Mouse (Mus musculus) 3134 (cell line): ENCODE results near the gene Tfb1m.
A peak's percentile ranks its signal among the peaks of the same experiment; 100 is the strongest.

Experiments used
- DNase-seq: peaks from one replicate; pipeline ENCODE4 v3.0.0-alpha.2; 2011; ENCODE audit warnings: low spot score; ENCODE audit not compliant: insufficient read length; ENCODE audit errors: extremely low read depth

Tfb1m gene

GRCm38 (mm10) chr17:3557331-3558311 lies at the start of gene Tfb1m:
Gene Tfb1m, minus strand, starts transcription at chr17:3557781.
- peak; percentile 99 for DNase-seq

- no peak for DNase-seq
Observed at GRCm38 (mm10) chr17:3602954-3603672, 45.5 kb upstream of the Tfb1m start.

GRCm38 (mm10) chr17:3598393-3598792 lies 40.8 kb upstream of the Tfb1m start:
- DNase-seq, result no peak

- DNase-seq, result no peak
Observed at GRCm38 (mm10) chr17:3597866-3598265, 40.3 kb upstream of the Tfb1m start.

GRCm38 (mm10) chr17:3597130-3597529 lies 39.5 kb upstream of the Tfb1m start:
- peak; percentile 10 for DNase-seq

GRCm38 (mm10) chr17:3570876-3571275 lies 13.3 kb upstream of the Tfb1m start:
- DNase-seq, result peak; percentile 10

- no peak for DNase-seq
Observed at GRCm38 (mm10) chr17:3562405-3562804, 4.8 kb upstream of the Tfb1m start.

GRCm38 (mm10) chr17:3560534-3560933 lies 3.0 kb upstream of the Tfb1m start:
- no peak for DNase-seq

- DNase-seq, result peak; percentile 8
Observed at GRCm38 (mm10) chr17:3558356-3558870, 832 bp upstream of the Tfb1m start.

- no peak for DNase-seq
Observed at GRCm38 (mm10) chr17:3556251-3556650, 1.3 kb downstream of the Tfb1m start.

GRCm38 (mm10) chr17:3547725-3548124 lies 9.9 kb downstream of the Tfb1m start:
- DNase-seq, result no peak

GRCm38 (mm10) chr17:3541033-3541432 lies 16.5 kb downstream of the Tfb1m start:
- no peak for DNase-seq

- DNase-seq, result no peak
Observed at GRCm38 (mm10) chr17:3540304-3540703, 17.3 kb downstream of the Tfb1m start.

- no peak for DNase-seq
Observed at GRCm38 (mm10) chr17:3533425-3533824, 24.2 kb downstream of the Tfb1m start.

- DNase-seq, result no peak
Observed at GRCm38 (mm10) chr17:3532254-3532653, 25.3 kb downstream of the Tfb1m start, which contains the start of gene Cldn20. Gene Cldn20, plus strand, starts transcription at chr17:3532554.

- DNase-seq, result no peak
Observed at GRCm38 (mm10) chr17:3531641-3532040, 25.9 kb downstream of the Tfb1m start.

- no peak for DNase-seq
Observed at GRCm38 (mm10) chr17:3530549-3530948, 27.0 kb downstream of the Tfb1m start.

- DNase-seq, result no peak
Observed at GRCm38 (mm10) chr17:3529523-3529922, 28.1 kb downstream of the Tfb1m start.

GRCm38 (mm10) chr17:3527841-3528471 lies 29.6 kb downstream of the Tfb1m start:
- no peak for DNase-seq

- no peak for DNase-seq
Observed at GRCm38 (mm10) chr17:3520344-3520743, 37.2 kb downstream of the Tfb1m start.

- no peak for DNase-seq
Observed at GRCm38 (mm10) chr17:3516406-3516805, 41.2 kb downstream of the Tfb1m start.
